Mouse (Mus musculus): ENCODE measurements around the gene Slc2a4.
A peak's percentile ranks its signal among the peaks of the same experiment; 100 is the strongest.
"Not testable (repeated sequence)": the region's sequence is repeated elsewhere in the genome, so short reads cannot be mapped to it uniquely, and the experiment has no call there.

Gene Slc2a4

GRCm38 (mm10) chr11:69920266-69921031, 27.5 kb downstream of the Slc2a4 start:
- DNase-seq (ENCODE audit: low read depth, low spot score), result no peak

DNA sequence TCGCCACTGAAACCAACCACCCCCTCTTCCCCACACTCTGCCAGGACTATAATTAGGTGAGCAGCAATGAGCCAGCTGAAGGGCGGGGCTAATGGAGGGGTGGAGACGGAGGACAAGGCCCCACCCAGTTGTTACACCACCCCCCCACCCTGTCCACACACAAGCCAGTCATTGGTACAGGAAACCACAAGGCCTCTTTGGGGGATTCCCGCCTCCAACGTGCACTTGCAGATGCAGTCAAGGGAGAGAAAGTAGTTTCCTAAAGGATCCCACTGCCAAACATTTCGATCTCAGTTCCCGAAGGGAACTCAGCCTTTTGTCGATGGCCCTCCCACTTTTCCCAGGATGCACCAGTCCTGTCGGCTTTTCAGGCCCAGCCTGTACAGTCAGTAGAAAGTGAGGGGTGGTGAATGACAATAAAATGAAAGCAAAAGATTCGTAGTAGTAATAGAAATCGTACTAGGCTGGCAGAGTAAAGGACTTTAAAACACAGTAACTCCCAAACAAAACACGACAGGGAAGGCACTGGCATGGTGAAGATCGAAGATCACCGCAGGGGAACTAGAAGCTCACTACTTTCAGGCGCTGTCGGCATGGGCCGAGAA, 28.2 kb downstream of the Slc2a4 start:
- no peak for DNase-seq (ENCODE audit: low read depth, low spot score)

- no peak for DNase-seq (ENCODE audit: low read depth, low spot score)
These were observed 28.9 kb downstream of the Slc2a4 start for GRCm38 (mm10) chr11:69919053-69919452.

DNA sequence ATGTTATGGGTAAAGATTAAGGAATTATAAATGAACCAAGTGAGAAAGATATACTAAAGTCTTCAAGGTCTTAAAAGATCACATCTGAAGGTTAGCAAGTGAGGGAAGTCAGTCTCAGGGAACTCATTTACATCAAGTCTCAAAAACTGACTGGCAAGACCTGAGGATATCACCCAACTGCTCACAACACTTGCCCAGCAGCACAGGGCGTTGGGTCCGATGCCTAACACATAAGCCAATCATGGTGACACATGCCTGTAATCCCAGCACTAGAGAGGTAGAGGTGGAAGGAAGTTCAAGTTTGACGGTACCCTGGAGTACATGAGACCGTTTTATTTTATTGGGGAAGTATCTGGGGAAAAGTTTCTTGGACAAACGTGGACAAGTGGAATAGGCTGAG, 29.9 kb downstream of the Slc2a4 start:
- no peak for DNase-seq (ENCODE audit: low read depth, low spot score)

DNA sequence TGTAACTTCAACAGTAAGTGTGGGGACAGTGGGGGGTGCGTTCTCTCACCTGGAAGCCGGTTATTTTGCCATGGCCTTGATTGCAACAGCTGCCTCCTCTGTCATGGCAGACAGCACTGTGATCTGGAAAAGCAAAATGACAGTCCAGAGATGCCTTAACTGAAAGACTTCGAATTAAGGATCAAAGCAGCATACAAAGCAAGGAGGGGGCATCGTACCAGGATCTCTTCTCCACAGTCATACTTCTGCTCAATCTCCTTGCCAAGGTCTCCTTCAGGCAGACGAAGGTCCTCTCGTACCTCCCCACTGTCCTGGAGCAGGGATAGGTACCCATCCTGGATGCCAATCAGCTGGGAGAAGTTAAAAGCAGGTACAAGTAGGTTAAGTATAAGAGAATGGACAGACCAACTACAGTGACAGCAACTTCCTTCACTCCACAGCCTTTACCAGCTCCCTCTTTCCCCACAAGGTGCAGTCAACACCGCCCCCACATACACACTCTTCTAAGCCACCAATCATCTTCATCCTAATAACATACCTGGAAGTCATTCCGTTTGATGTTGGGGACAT, 30.5 kb downstream of the Slc2a4 start:
- DNase-seq (ENCODE audit: low read depth, low spot score), result no peak

- DNase-seq (ENCODE audit: low read depth, low spot score), result not testable (repeated sequence)
These were observed 31.2 kb downstream of the Slc2a4 start for GRCm38 (mm10) chr11:69916652-69917378.

- no peak for DNase-seq (ENCODE audit: low read depth, low spot score)
These were observed 32.0 kb downstream of the Slc2a4 start for GRCm38 (mm10) chr11:69915667-69916627.

- DNase-seq (ENCODE audit: low read depth, low spot score), result no peak
These were observed 33.0 kb downstream of the Slc2a4 start for GRCm38 (mm10) chr11:69914917-69915430.

- DNase-seq (ENCODE audit: low read depth, low spot score), result no peak
These were observed 33.6 kb downstream of the Slc2a4 start for GRCm38 (mm10) chr11:69914372-69914764.

DNA sequence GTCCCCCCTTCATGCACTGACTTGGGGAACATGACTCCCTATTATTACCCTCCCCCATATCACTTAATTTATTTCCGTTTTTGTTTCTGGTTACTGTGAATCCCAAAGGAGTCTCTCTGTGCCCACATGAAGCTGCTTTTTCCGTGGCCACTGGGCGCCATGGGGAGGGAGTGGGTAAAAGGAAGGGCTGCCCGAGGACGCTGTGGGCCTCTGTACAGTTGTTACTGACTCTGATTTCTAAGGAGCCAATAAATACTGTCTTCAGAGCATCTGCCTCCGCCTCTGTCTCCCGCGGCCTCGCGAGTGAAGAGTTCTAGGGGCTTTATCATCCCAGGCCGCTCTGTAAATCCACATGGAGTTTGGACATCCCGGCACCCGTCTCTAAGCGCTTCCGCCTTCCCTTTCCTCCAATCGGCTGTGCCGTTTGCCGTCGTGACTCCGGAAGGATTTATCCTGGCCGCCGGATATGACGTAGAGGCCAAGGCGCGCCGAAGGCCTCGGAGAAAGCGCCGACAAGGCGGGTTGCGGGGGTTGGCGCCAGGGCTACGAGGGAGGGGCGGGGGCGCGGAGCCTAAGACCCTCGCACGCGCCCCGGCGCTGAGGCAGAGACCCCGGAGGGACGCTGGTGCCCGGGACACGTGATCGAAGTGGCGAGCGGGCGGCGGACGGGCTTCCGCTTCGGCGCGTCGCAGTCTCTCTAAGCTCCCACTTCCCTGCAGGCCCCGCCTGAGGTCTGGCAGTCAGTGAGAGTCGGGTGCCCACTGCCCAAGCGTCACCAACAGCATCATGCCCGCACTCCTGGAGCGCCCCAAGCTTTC, 34.2 kb downstream of the Slc2a4 start, which contains the start of gene Gps2:
Gene Gps2 (plus strand): TSS at position 335 of the 818 bp plus-strand sequence.
- peak; percentile 95 for DNase-seq (ENCODE audit: low read depth, low spot score)

- DNase-seq (ENCODE audit: low read depth, low spot score), result no peak
These were observed 35.1 kb downstream of the Slc2a4 start for GRCm38 (mm10) chr11:69912716-69913530.

DNA sequence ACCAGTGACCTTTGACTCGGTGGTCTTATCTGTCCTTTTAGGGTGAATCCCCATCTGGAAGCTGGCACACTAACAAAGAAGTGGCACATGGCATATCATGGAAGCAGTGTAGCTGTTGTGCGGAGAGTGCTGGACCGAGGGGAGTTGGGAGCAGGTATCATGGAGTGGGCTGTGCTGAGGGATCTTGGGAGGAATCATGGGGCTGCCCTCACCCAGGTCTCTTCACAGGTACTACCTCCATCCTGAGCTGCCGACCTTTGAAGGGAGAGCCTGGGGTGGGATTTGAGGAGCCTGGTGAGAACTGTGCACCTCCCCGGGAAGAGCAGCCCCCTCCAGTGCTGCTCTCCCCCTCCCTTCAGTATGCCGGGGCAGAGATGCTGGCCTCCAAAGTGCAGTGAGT, 36.3 kb downstream of the Slc2a4 start:
- no peak for DNase-seq (ENCODE audit: low read depth, low spot score)

- no peak for DNase-seq (ENCODE audit: low read depth, low spot score)
These were observed 37.0 kb downstream of the Slc2a4 start for GRCm38 (mm10) chr11:69910781-69911560.

- no peak for DNase-seq (ENCODE audit: low read depth, low spot score)
These were observed 37.8 kb downstream of the Slc2a4 start for GRCm38 (mm10) chr11:69910177-69910576.

- DNase-seq (ENCODE audit: low read depth, low spot score), result no peak
These were observed 38.8 kb downstream of the Slc2a4 start for GRCm38 (mm10) chr11:69909174-69909573.

DNA sequence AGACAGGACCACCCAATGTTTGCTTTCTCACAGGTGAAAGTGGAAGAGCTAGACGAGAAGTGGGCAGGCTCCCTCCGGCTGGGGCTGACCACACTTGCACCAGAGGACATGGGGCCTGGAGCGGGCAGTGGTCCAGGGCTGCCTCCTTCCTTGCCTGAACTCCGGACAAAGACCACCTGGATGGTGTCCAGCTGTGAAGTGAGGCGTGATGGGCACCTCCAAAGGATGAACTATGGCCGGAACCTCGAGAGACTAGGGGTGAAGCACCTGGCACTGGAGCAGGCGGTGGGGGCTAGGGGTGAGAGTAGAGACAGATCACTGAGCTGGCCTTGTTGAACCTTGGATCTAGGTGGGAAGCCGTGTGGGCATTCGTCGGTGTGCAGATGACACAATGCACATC, 39.3 kb downstream of the Slc2a4 start:
- DNase-seq (ENCODE audit: low read depth, low spot score), result no peak

GRCm38 (mm10) chr11:69904311-69904710, 43.7 kb downstream of the Slc2a4 start:
- DNase-seq (ENCODE audit: low read depth, low spot score), result no peak

DNA sequence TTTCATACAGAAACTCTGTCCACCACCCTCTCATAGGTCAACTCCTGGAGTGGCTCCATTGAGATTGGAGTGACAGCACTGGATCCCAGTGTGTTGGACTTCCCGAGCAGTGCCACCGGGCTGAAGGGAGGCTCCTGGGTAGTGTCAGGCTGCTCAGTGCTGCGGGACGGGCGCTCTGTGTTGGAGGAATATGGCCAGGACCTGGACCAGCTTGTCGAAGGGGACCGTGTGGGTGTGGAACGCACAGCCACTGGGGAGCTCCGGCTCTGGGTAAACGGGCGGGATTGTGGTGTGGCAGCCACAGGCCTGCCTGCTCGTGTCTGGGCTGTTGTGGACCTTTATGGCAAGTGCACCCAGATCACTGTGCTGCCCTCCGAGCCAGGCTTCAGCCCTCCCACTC, 45.0 kb downstream of the Slc2a4 start:
- no peak for DNase-seq (ENCODE audit: low read depth, low spot score)

Measured in retina, postnatal 7 days (tissue).